Mouse (Mus musculus): Measurements from ENCODE around the gene Smc4.
"Not testable (repeated sequence)": the region's sequence is repeated elsewhere in the genome, so short reads cannot be mapped to it uniquely, and the experiment has no call there.

Gene Smc4

GRCm38 (mm10) chr3:69017181-69017580 is 12.6 kb downstream of the Smc4 start:
- no peak for DNase-seq (ENCODE audit: low spot score)

GRCm38 (mm10) chr3:69018635-69019034 is 14.1 kb downstream of the Smc4 start:
- DNase-seq (ENCODE audit: low spot score): not testable (repeated sequence)

GRCm38 (mm10) chr3:69020285-69020684 is 15.7 kb downstream of the Smc4 start:
- DNase-seq (ENCODE audit: low spot score): no peak

- no peak for DNase-seq (ENCODE audit: low spot score)
Measured at GRCm38 (mm10) chr3:69020764-69021163, 16.2 kb downstream of the Smc4 start.

- DNase-seq (ENCODE audit: low spot score): no peak
Measured at GRCm38 (mm10) chr3:69026133-69026783, 21.7 kb downstream of the Smc4 start.

GRCm38 (mm10) chr3:69040105-69040504 is 35.6 kb downstream of the Smc4 start:
- DNase-seq (ENCODE audit: low spot score): no peak

GRCm38 (mm10) chr3:69041298-69041697 is 36.8 kb downstream of the Smc4 start:
- DNase-seq (ENCODE audit: low spot score): no peak

- no peak for DNase-seq (ENCODE audit: low spot score)
Measured at GRCm38 (mm10) chr3:69044167-69044591, 39.6 kb downstream of the Smc4 start.

- DNase-seq (ENCODE audit: low spot score): peak; percentile 88
Measured at GRCm38 (mm10) chr3:69044645-69045399, 40.3 kb downstream of the Smc4 start, which contains the start of gene Trim59. Trim59 (minus strand) TSS chr3:69044755.

GRCm38 (mm10) chr3:69045400-69045703 is 40.8 kb downstream of the Smc4 start:
- DNase-seq (ENCODE audit: low spot score): no peak

GRCm38 (mm10) chr3:69045750-69046149 is 41.2 kb downstream of the Smc4 start:
- no peak for DNase-seq (ENCODE audit: low spot score)

- no peak for DNase-seq (ENCODE audit: low spot score)
Measured at GRCm38 (mm10) chr3:69046509-69046908, 42.0 kb downstream of the Smc4 start.

GRCm38 (mm10) chr3:69047684-69048083 is 43.1 kb downstream of the Smc4 start:
- no peak for DNase-seq (ENCODE audit: low spot score)

- DNase-seq (ENCODE audit: low spot score): no peak
Measured at GRCm38 (mm10) chr3:69049011-69049410, 44.5 kb downstream of the Smc4 start.

- no peak for DNase-seq (ENCODE audit: low spot score)
Measured at GRCm38 (mm10) chr3:69051894-69052293, 47.4 kb downstream of the Smc4 start.

- DNase-seq (ENCODE audit: low spot score): peak; percentile 93
Measured at GRCm38 (mm10) chr3:69054760-69055432, 50.4 kb downstream of the Smc4 start.

- DNase-seq (ENCODE audit: low spot score): no peak
Measured at GRCm38 (mm10) chr3:69055871-69056270, 51.3 kb downstream of the Smc4 start.

- DNase-seq (ENCODE audit: low spot score): no peak
Measured at GRCm38 (mm10) chr3:69060672-69061071, 56.1 kb downstream of the Smc4 start.

GRCm38 (mm10) chr3:69062764-69063163 is 58.2 kb downstream of the Smc4 start:
- no peak for DNase-seq (ENCODE audit: low spot score)

GRCm38 (mm10) chr3:69064005-69064404 is 59.5 kb downstream of the Smc4 start:
- no peak for DNase-seq (ENCODE audit: low spot score)

All from c-Kit-positive CD71-positive TER-119-positive erythroid progenitor cells, embryonic 14.5 days (primary cell).